Mouse (Mus musculus) liver, postnatal 0 days (tissue): ENCODE results near the gene Hdc. TPM values are rescaled to one million over a fixed set of nuclear protein-coding genes. Genes with fewer than 3 reads are reported as not detected.

Source experiments
- ATAC-seq: fragments of 200-750 bp; cut with Nextera tagmentation; 2 replicates; pipeline ENCODE4 v1.8.0; 2017; ENCODE audit warnings: mild to moderate bottlenecking, moderate library complexity
- DNase-seq: peaks from one replicate; pipeline ENCODE4 v3.0.0-alpha.2; 2016
- H3K27ac ChIP-seq: fragments of 300-500 bp; sonication (generic); 2 replicates; pipeline ENCODE4 v1.5.1; 2014; ENCODE audit warnings: antibody characterized with exemption, moderate library complexity, mild to moderate bottlenecking, low read depth
- H3K27me3 ChIP-seq: fragments of 300-500 bp; sonication (generic); 2 replicates; pipeline ENCODE4 v1.6.1; 2014; ENCODE audit warnings: low read length, control low read depth, mixed read lengths; ENCODE audit not compliant: insufficient read depth
- H3K36me3 ChIP-seq: fragments of 300-500 bp; sonication (generic); replicated peaks from 2 replicates; pipeline ENCODE4 v1.6.1; 2014; ENCODE audit warnings: mild to moderate bottlenecking, control low read depth, low read length, moderate library complexity, mixed read lengths; ENCODE audit not compliant: insufficient read depth
- H3K4me1 ChIP-seq: fragments of 300-500 bp; sonication (generic); 2 replicates; pipeline ENCODE4 v1.6.1; 2014; ENCODE audit warnings: antibody characterized with exemption, mild to moderate bottlenecking, control low read depth; ENCODE audit not compliant: insufficient read depth
- H3K4me2 ChIP-seq: fragments of 300-500 bp; sonication (generic); 2 replicates; pipeline ENCODE4 v1.6.1; 2014; ENCODE audit warnings: low read depth, mild to moderate bottlenecking, low read length, moderate library complexity, mixed read lengths
- H3K4me3 ChIP-seq: fragments of 300-500 bp; sonication (generic); 2 replicates; pipeline ENCODE4 v1.5.1; 2014; ENCODE audit warnings: low read depth, low read length
- H3K9ac ChIP-seq: fragments of 300-500 bp; sonication (generic); replicated peaks from 2 replicates; pipeline ENCODE4 v1.6.1; 2014; ENCODE audit warnings: mild to moderate bottlenecking, moderate library complexity
- H3K9me3 ChIP-seq: fragments of 300-500 bp; sonication (generic); 2 replicates; pipeline ENCODE4 v1.6.1; 2016; ENCODE audit warnings: mild to moderate bottlenecking, control low read depth, low read length, mixed read lengths
- CTCF ChIP-seq: sonication (generic); IDR thresholded peaks from 2 replicates; pipeline ENCODE4 v1.5.1; 2016; ENCODE audit warnings: antibody characterized with exemption, low read depth
- EP300 ChIP-seq: IDR thresholded peaks from 2 replicates; pipeline ENCODE4 v1.6.1; 2016; ENCODE audit warnings: antibody characterized with exemption, low read depth, mild to moderate bottlenecking
- WGBS: fragments of 180-500 bp; shearing (Covaris S2); extraction: QIAGEN DNeasy Blood & Tissue Kit; methylation state at CpG from one replicate; pipeline ENCODE4 v1.1.7; 2014; ENCODE audit not compliant: insufficient replicate concordance; 5-methylcytosine and 5-hydroxymethylcytosine counted together
- polyA plus RNA-seq: library from polyadenylated mRNA; unstranded; fragments of >200 nt; fragmentation: Nextera tagmentation; extraction: Ambion mirVana; gene quantifications from 2 replicates; pipeline ENCODE4 v1.2.1, GENCODE M21; 2015

Gene Hdc
- polyA plus RNA-seq, 1 experiment from 2014 or later: 6.0 TPM

DNA sequence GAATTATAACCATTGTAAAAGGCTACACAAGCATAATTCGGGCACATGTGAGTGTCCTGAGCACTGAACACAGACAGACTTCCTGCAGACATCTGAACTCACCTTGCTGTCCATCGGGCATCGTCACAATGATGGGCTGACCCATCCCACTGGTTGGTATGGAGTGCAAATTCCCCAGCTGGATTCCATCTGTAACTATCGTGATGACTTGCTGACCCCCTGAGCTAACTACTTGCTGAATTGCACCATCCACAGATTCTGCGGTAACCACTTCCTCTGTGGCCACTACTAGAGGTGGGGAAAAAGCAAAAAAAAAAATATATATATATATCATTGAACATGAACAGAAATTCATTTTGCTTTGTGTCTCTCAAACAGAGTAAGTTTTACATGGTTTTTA is 27.4 kb upstream of the Hdc start:
- WGBS: 81% methylated on average over 5 of the region's 5 CpGs
- DNase-seq (no peak), ATAC-seq (no peak)
- no peak overlapping the region for H3K9ac ChIP-seq
- no peak overlapping the region for H3K27ac ChIP-seq
- H3K36me3 ChIP-seq: peaks cover 51% of the 10 kb centered on the region
- no peaks in the 10 kb centered on the region for H3K27me3 ChIP-seq
- TF ChIP-seq CTCF (no peak), EP300 (no peak)
- H3K4me2 ChIP-seq: no peak overlapping the region
- H3K4me1 ChIP-seq: no peaks in the 10 kb centered on the region
- H3K4me3 ChIP-seq: no peak overlapping the region
- no peaks in the 10 kb centered on the region for H3K9me3 ChIP-seq

DNA sequence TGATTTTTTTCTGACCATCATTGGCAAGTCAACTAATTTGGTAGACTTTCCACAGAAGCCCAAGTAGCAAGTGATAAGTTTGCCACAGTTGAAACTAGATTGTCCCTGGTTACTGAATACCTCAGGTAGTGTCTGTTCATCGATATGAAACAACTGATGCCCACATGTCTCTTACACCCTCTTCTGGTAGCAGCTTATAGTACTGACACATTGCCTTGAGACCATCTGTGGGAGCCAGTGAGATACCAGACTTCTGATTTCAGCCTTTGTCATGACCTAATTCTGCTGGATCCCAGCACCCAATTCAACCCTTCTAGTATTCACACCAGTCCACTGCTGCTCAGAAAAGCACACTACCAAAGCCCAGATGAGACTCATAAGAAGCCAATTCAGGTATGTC is 25.7 kb upstream of the Hdc start:
- ATAC-seq (no peak), DNase-seq (no peak)
- H3K9me3 ChIP-seq: peaks cover 3% of the 10 kb centered on the region; the same call in 1 of the 2 replicates
- peak; percentile 37 for TF ChIP-seq CTCF
- no peak for TF ChIP-seq EP300
- no peak overlapping the region for H3K27ac ChIP-seq
- H3K4me3 ChIP-seq: no peak overlapping the region
- H3K9ac ChIP-seq: no peak overlapping the region
- H3K27me3 ChIP-seq: no peaks in the 10 kb centered on the region
- 82% methylated on average over 1 of the region's 1 CpGs for WGBS
- no peak overlapping the region for H3K4me2 ChIP-seq
- H3K4me1 ChIP-seq: no peaks in the 10 kb centered on the region
- H3K36me3 ChIP-seq: peaks cover 47% of the 10 kb centered on the region

DNA sequence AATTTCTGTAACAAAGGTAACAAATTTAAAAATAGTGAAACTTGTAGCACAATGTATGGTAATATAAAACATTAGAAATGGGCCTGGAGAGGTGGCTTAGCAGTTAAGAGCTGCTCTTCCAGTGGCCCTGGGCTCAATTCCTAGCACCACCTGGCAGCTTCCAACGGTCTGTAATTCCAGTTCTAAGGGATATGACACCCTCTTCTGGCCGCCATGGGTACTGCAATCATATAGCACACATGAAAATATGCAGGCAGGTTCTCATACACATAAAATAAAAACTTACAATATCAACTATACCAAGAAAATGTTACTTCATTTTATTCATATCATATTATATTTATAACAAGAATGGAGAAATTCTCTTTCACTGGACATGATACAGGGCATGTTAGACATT is 21.2 kb upstream of the Hdc start:
- no peak overlapping the region for H3K27ac ChIP-seq
- peaks cover 3% of the 10 kb centered on the region; the same call in 1 of the 2 replicates for H3K4me1 ChIP-seq
- no peak overlapping the region for H3K4me2 ChIP-seq
- TF ChIP-seq CTCF: peak; percentile 42
- TF ChIP-seq EP300: no peak
- DNase-seq (no peak), ATAC-seq (no peak)
- H3K9ac ChIP-seq: no peak overlapping the region
- peaks cover 33% of the 10 kb centered on the region for H3K36me3 ChIP-seq
- no peaks in the 10 kb centered on the region for H3K27me3 ChIP-seq
- peaks cover 3% of the 10 kb centered on the region; the same call in 1 of the 2 replicates for H3K9me3 ChIP-seq
- 87% methylated on average over 2 of the region's 2 CpGs for WGBS
- H3K4me3 ChIP-seq: no peak overlapping the region

DNA sequence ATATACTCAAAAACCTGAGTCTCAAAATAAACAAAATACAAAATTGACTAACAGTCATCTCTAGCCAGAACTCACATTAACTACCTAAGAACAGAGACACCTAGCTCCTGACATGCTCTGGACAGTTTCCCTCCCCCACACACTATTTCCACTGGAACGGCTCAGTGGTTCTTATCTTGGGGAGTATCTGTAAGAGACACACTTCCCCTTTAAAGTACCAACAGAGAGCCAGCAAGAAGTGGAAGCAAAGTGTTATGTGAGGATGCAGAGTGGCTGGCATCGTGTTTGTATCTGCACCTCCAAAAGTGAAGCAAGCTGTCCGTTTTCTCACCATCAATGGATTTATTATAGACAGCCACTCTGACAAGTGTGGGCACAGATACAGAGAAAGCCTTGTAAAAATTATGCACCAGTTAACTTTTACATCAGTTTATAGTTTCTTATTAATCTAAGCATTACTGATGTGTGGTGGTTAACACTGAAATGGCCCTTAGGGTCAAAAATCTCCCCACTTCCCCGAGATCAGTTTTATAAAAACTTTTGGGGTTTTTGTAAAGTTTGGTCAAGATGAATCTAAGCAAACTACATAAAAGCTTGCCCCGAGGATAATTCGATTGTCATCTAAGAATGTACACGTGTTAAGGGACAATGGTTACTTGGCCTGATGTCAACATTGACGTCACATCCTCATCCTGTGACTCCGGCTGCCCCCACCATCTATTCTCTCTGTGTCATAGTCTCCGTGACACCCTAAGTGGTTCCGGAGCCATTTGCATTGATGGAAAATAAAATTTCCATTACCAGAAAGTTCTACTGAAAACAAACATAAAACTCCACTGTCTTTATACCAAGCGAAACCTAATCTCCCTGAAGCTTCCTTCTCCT is 17.1 kb upstream of the Hdc start:
- ATAC-seq (no peak), DNase-seq (no peak)
- peaks cover 19% of the 10 kb centered on the region for H3K36me3 ChIP-seq
- H3K27ac ChIP-seq: no peak overlapping the region
- H3K4me2 ChIP-seq: no peak overlapping the region
- no peaks in the 10 kb centered on the region for H3K27me3 ChIP-seq
- no peak overlapping the region for H3K4me3 ChIP-seq
- peaks cover 3% of the 10 kb centered on the region; the same call in 1 of the 2 replicates for H3K4me1 ChIP-seq
- 49% methylated on average over 12 of the region's 12 CpGs for WGBS
- TF ChIP-seq EP300 (no peak), CTCF (no peak)
- peaks cover 3% of the 10 kb centered on the region; the same call in 1 of the 2 replicates for H3K9me3 ChIP-seq
- no peak overlapping the region for H3K9ac ChIP-seq

DNA sequence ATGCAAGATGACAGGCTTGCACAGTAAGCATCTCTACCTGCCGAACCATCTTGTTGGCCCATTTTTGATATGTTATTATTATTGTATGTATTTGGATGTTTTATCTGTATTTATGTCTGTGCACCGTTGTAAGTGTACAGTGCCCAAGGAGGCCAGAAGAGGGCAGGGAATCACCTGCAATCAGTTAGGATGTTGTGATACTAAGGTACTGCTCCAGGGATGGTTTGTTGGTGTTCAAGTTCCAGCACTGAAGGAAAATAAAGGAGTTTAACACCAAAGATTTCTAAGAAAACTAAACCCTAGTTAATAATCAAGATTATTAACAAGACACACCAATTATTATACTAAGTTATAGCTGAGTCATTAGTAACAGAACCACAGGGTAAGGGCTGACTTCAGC is 14.1 kb upstream of the Hdc start:
- Histone ChIP-seq H3K36me3 (peaks cover 13% of the 10 kb centered on the region), H3K4me2 (no peak overlapping the region), H3K4me1 (peaks cover 3% of the 10 kb centered on the region; the same call in 1 of the 2 replicates), H3K4me3 (no peak overlapping the region), H3K27me3 (no peaks in the 10 kb centered on the region), H3K9me3 (no peaks in the 10 kb centered on the region), H3K27ac (no peak overlapping the region), H3K9ac (no peak overlapping the region)
- no peak for TF ChIP-seq EP300
- TF ChIP-seq CTCF: peak; percentile 17; the same call in 1 of the 2 replicates
- no peak for DNase-seq
- no peak for ATAC-seq
- 76% methylated on average over 2 of the region's 2 CpGs for WGBS

DNA sequence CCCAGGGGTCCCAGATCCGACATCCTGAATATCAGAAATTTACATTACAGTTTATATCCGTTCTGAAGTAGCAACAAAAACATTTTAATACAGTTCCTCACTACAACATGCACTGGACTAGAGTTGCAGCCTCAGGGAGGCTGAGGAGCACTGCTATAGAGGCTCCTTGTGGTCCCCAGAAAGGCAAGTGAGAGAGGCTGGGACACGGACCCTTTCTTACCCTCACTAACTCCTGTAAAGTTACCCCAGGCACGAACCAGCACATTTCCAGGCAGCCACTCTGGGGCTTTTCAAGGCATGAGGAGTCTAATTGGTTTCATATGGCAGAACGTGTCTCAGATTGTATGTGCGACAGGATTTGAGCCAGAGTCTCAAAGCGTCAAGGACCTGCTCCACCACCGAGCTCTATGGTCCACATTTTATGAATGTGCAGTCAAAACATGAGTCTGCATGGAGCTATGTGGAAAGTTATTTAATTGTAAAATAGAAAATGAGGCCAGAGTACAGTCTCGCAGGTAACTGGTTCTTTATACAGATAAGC is 9.4 kb upstream of the Hdc start:
- ATAC-seq (no peak), DNase-seq (no peak)
- Histone ChIP-seq H3K27me3 (no peaks in the 10 kb centered on the region), H3K4me3 (no peak overlapping the region), H3K9ac (no peak overlapping the region), H3K4me2 (no peak overlapping the region), H3K4me1 (no peaks in the 10 kb centered on the region), H3K27ac (no peak overlapping the region), H3K9me3 (peaks cover 3% of the 10 kb centered on the region; the same call in 1 of the 2 replicates), H3K36me3 (peaks cover 6% of the 10 kb centered on the region)
- no peak for TF ChIP-seq EP300
- no peak for TF ChIP-seq CTCF
- 84% methylated on average over 9 of the region's 9 CpGs for WGBS
